Mouse (Mus musculus): Measurements from ENCODE around the gene Kirrel3. TPM values are rescaled to one million over a fixed set of nuclear protein-coding genes. Genes with fewer than 3 reads are reported as not detected.

The Kirrel3 gene
- total RNA-seq (2015; ENCODE audit: low replicate concordance) (not detected in 2 replicates), total RNA-seq (2017; ENCODE audit: low replicate concordance) (not detected in 2 replicates)

DNA sequence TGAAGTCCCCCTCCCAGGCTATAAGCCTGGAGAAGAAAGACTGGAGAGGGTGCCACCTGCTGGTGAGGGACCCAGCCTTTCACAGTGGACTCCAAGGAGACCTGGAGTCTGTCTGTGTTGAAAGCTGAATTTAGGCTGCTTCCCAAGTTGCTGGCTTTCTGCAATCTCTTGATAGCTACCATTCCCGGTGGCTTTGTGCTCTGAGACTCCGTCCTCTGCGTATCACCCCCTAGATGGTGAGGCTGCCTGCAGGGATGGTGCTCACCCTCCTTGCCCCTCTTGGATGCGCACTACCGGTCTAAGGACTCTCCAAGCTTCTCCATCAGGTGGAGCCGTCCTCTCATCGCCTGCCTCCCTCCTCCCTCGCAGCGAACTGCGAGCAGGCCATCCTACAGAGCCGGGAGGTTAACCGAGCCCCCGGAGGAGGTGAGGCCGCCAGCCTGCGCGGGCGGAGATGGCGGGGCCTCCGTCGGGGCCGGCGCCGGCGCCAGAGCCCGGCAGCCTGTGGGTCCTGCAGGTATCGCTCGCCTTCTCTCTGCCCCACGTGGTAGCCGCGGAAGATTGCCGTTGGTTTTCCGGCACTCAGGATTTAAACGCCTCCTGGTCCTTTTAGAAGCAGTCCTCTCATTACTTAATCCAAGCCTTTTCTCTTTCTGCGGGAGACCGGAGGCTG lies at the start of gene Kirrel3:
TSS of gene Kirrel3 (plus strand) at position 136 of the 673 bp plus-strand sequence.
- ATAC-seq (replicated peaks; ENCODE audit: low FRiP score, poor library complexity, severe bottlenecking): no peak

DNA sequence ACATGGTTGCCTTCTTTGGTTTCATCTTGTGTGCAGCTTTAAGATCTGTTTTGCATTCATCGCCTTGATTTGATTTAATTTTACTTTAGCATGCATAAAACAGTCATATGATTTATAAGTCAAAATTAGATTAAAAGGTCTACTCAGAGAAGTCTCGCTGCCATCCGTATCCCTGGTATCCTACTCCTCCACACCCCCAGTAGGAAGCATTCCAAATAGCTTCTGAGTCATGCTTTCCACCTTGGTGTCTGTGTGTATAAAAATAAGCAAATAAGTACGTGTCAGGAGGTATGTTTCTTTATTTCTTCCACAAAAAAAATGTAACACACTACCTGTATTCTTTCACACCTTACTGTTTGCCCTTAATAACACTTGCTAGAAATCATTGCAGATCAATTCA lies 45.0 kb upstream of the Kirrel3 start:
- ATAC-seq (replicated peaks; ENCODE audit: low FRiP score, poor library complexity, severe bottlenecking): no peak

- no peak for ATAC-seq (replicated peaks; ENCODE audit: low FRiP score, poor library complexity, severe bottlenecking)
These were observed 41.7 kb upstream of the Kirrel3 start for GRCm38 (mm10) chr9:34443950-34444349.

DNA sequence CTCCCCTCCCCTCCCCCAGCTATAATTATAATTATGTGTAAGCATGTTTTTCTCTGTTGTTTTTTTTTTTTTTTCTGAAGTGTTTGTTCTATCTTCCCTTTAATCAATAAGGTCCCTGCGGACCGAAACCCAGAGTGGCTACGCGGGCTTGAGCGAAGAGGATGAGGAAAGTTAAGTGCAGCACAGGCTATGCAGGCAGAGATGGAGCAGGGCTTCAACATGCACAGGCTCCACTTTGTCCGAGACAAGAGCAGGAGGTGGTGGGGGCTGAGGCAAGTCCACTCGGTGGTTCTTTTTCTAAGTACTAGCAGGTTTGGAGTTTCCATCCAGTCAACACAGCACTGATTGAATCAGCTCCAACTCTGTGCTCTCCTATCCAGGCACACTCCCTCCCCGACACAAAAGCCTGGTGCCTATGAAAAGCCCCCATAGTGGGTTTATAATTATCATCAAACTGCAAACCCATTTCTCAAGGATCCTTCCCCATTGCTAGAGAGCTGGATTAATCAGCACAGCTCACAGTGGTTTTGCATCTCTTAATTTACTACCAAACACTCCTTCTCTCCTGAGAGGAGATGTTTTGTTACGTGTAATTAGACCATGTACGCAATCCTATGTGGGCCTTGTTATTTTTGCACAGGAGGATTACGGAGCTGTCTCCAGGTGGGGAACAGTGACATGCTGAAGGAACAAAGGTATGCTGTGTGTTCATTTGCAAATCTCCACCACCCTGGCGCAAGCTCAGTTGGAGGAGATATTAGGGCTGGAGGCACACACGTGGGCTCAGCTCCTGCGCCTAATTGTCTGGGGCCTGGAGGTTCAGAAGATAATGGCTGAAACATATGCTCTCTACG lies 39.0 kb upstream of the Kirrel3 start:
- no peak for ATAC-seq (replicated peaks; ENCODE audit: low FRiP score, poor library complexity, severe bottlenecking)

DNA sequence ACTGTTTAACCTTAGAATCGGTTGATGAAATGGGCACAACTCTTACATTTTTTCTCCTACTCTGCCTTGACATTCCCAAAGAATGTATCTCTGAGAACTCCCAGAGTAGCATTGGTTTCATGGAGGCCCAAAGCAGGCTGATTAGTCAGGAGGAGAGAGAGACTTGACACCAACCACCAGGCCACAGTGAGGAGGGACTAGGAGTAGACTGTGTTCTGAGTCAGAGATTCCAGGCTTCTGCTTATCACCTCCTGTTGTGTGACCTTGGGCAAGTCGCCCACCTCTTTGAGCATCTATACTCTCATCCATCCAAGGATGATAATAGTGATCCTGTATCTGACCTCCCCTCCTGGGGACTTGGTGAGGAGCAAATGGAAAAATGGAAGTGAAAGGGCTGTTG lies 38.0 kb upstream of the Kirrel3 start:
- no peak for ATAC-seq (replicated peaks; ENCODE audit: low FRiP score, poor library complexity, severe bottlenecking)

- no peak for ATAC-seq (replicated peaks; ENCODE audit: low FRiP score, poor library complexity, severe bottlenecking)
These were observed 37.2 kb upstream of the Kirrel3 start for GRCm38 (mm10) chr9:34448467-34448866.

GRCm38 (mm10) chr9:34458189-34458588 lies 27.5 kb upstream of the Kirrel3 start:
- no peak for ATAC-seq (replicated peaks; ENCODE audit: low FRiP score, poor library complexity, severe bottlenecking)

- ATAC-seq (replicated peaks; ENCODE audit: low FRiP score, poor library complexity, severe bottlenecking): no peak
These were observed 25.7 kb upstream of the Kirrel3 start for GRCm38 (mm10) chr9:34459968-34460367.

DNA sequence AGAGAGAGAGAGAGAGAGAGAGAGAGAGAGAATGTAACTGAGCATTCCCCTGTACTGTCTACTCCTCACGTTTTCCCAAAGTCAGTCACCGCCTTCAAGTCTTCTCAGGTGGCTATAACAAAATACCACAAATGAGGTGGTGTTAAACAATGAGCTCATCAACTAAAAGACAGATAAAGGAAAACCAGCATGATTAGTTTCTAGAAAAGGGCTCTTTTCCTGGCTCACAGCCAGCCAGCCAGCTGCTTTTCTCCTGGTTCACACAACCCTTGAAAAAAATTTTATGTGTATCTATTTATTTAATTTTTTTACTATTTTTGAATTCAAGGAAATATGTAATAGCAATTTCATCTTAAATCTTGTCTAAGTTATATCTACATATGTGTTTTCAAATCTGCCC lies 22.0 kb upstream of the Kirrel3 start:
- no peak for ATAC-seq (replicated peaks; ENCODE audit: low FRiP score, poor library complexity, severe bottlenecking)

- no peak for ATAC-seq (replicated peaks; ENCODE audit: low FRiP score, poor library complexity, severe bottlenecking)
These were observed 19.6 kb upstream of the Kirrel3 start for GRCm38 (mm10) chr9:34466058-34466457.

DNA sequence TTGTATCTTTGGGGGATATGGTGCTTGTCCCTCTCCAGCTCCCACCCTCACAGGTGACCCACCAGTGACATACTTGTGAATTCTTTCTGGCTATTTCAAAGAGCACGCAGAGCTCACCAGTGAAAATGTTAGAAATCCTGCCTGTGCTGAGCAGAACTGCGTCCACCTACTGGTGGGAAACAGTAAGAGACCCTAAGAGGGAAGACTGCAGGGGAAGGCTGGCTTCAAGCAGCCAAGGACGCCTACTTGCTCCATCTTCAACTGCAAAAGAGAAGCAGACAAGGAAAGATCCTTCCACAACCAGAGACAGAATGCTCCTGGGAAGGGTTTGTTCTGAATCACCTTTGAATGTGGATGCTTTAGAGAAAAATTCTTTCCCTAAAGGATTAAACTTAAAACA lies 16.5 kb upstream of the Kirrel3 start:
- no peak for ATAC-seq (replicated peaks; ENCODE audit: low FRiP score, poor library complexity, severe bottlenecking)

- ATAC-seq (replicated peaks; ENCODE audit: low FRiP score, poor library complexity, severe bottlenecking): no peak
These were observed 9.5 kb upstream of the Kirrel3 start for GRCm38 (mm10) chr9:34476206-34476605.

DNA sequence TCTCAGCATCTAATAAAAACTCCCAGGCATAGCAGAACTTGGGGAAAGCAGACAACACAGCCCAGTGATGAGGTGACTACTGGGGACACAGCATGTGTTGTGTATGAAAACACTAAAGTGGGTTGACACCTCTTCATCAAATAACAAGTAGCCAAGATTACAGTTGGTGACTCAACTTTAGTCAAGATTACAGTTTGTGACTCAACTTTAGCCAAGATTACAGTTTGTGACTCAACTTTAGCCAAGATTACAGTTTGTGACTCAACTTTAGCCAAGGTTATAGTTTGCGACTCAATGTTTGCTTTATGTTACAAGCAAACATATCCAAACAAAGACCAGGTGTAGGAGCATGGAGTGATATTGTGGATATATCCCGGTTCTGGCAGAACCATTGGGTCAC lies 7.2 kb upstream of the Kirrel3 start:
- ATAC-seq (replicated peaks; ENCODE audit: low FRiP score, poor library complexity, severe bottlenecking): no peak

DNA sequence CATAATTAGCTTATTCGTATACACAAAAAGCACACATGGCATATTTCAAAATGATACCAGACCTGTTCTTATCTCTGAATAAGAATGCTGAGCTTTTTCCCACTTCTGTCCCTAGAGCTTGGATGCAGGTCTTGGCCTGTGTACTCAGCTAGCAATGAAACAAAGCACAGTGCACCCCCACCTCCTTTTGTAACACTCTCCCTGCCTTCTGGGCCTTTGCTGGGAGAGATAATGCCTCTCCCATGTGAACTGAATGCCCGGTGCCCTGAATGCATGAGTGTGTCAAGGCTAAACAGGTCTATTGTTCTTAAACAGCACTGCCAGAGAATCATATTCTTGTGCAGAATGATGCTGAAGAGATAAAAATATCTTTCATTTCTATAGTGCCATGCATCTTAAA lies 2.5 kb upstream of the Kirrel3 start:
- ATAC-seq (replicated peaks; ENCODE audit: low FRiP score, poor library complexity, severe bottlenecking): no peak

DNA sequence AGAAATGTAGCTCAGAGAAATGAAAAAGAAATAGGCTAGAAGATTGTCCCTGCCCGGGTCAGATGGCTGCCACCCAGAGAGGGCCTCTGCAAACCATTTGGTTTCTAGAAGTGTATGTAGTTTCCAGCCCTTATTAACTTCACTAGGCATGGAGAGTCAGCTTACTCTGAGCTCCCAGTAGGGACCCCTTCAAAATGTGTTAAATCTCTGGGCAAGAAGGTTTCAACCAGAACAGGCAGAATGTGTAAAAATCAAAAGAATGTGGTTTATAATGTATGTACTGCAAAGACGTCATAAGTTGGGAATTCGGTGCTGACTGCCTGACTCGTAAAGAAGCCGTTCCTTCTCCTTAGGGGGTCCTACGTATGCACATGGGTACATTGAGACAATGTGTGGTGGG lies 1.0 kb upstream of the Kirrel3 start:
- no peak for ATAC-seq (replicated peaks; ENCODE audit: low FRiP score, poor library complexity, severe bottlenecking)

- no peak for ATAC-seq (replicated peaks; ENCODE audit: low FRiP score, poor library complexity, severe bottlenecking)
These were observed 2.6 kb downstream of the Kirrel3 start for GRCm38 (mm10) chr9:34488267-34488666.

- no peak for ATAC-seq (replicated peaks; ENCODE audit: low FRiP score, poor library complexity, severe bottlenecking)
These were observed 3.1 kb downstream of the Kirrel3 start for GRCm38 (mm10) chr9:34488700-34489315.

DNA sequence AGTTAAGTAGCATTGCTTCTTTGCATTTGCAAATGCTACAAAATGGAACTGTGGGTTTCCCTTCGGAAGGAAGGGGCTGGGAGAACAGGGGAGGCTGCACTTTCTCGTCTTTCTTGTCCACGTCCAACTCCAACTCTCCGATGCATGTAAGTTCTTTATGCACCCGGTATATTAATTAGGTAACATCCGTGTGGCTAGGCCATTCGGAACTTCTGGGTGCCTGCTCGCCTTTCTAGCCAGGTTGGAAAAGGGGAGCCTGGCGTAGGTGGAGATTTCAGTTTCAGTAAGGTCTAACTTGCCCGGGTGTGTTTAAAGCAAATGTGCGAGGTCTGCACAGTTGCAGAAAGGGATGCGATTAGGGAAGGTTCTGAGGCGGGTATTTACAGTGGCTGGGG lies 3.6 kb downstream of the Kirrel3 start:
- no peak for ATAC-seq (replicated peaks; ENCODE audit: low FRiP score, poor library complexity, severe bottlenecking)

DNA sequence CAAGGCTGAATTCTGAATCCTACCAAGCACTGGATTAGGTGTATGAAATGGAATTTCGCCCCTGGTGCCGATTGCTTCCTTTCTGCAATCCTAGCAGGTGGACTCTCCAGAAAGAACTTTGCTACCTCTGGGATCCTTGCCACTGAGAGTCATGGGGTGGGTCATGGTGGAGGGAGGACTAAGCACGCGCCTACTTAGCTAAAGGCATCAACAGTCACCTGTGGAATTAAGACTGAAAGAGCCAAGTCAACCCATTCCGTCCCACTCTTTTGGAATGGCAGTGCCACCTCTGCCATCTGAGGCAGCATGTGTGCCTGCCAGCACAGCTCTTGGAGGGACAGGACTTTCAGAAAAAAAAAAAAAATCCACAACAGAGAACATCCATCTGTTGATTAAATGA lies 4.1 kb downstream of the Kirrel3 start:
- no peak for ATAC-seq (replicated peaks; ENCODE audit: low FRiP score, poor library complexity, severe bottlenecking)

DNA sequence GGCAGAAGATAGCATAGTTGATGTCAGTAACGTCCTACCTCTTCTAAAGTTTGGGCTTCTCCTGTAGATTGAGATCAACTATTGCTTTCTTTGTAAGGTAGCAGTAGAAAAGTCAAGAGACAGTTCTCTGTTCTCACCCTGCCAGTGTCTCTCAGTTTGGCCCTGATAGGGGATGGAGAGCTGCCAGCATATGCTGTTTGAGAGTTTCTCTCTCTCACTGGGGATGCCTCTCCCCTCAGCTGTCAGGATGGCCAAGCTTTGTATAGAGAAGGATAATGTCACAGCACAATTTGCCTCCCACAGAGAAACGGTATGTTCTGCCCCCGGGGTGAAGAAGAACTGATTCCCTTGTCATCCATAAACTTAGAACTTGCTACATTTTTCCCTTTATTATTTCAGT lies 6.4 kb downstream of the Kirrel3 start:
- no peak for ATAC-seq (replicated peaks; ENCODE audit: low FRiP score, poor library complexity, severe bottlenecking)

- ATAC-seq (replicated peaks; ENCODE audit: low FRiP score, poor library complexity, severe bottlenecking): no peak
These were observed 7.9 kb downstream of the Kirrel3 start for GRCm38 (mm10) chr9:34493571-34493970.
